Mouse (Mus musculus): ENCODE results near the gene Sox5.

DNA sequence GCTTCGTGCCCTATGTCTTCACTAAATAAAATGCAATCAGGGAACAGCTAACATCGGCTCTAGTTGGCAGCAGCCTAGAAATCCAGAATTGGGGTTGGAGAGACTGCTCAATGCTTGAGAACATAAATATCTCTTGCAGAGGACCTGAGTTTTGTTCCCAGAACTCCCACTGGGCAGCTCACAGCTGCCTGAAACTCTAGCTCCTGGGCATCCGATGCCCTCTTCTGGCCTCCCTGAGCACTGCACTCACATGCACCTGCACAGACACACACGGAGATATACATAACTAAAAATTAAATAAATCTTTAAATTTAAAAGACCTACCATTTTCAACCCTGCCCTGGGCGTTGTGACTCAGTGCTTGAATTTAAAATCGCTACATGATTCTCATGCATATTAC, 115.2 kb downstream of the Sox5 start:
- TF ChIP-seq POLR2A (IDR thresholded peaks at IDR 0.05; ENCODE audit: low read depth, low read length) (no peak), CTCF (IDR thresholded peaks at IDR 0.05; ENCODE audit: extremely low read depth, insufficient read length, insufficient replicate concordance, low read depth, low read length) (no peak)

Measured in small intestine, adult 2 months (tissue).